Mouse (Mus musculus): ENCODE data around the gene Ankrd33b.

The Ankrd33b gene

GRCm38 (mm10) chr15:31305181-31305580 is 62.3 kb downstream of the Ankrd33b start:
- in situ Hi-C loops (cut with MboI, MseI): no loop called here

- in situ Hi-C loops (cut with MboI, MseI): no loop called here
These were observed 63.2 kb downstream of the Ankrd33b start for GRCm38 (mm10) chr15:31304302-31304701.

GRCm38 (mm10) chr15:31302293-31302990 is 65.1 kb downstream of the Ankrd33b start:
- in situ Hi-C loops (cut with MboI, MseI): no loop called here

- in situ Hi-C loops (cut with MboI, MseI): loop anchor here (25.0 kb wide), 1 partner anchor 1262 kb away; no protein-coding TSS in a partner anchor
These were observed 68.1 kb downstream of the Ankrd33b start for GRCm38 (mm10) chr15:31299258-31299917.

- in situ Hi-C loops (cut with MboI, MseI): loop anchor here (25.0 kb wide), 1 partner anchor 1260 kb away; no protein-coding TSS in a partner anchor
These were observed 69.8 kb downstream of the Ankrd33b start for GRCm38 (mm10) chr15:31297777-31298137.

- in situ Hi-C loops (cut with MboI, MseI): loop anchor here (25.0 kb wide), 1 partner anchor 1260 kb away; no protein-coding TSS in a partner anchor
These were observed 70.4 kb downstream of the Ankrd33b start for GRCm38 (mm10) chr15:31296882-31297776.

- in situ Hi-C loops (cut with MboI, MseI): loop anchor here (25.0 kb wide), 1 partner anchor 1257 kb away; no protein-coding TSS in a partner anchor
These were observed 73.2 kb downstream of the Ankrd33b start for GRCm38 (mm10) chr15:31294311-31294710.

GRCm38 (mm10) chr15:31292627-31293026 is 74.9 kb downstream of the Ankrd33b start:
- in situ Hi-C loops (cut with MboI, MseI): loop anchor here (25.0 kb wide), 1 partner anchor 1255 kb away; no protein-coding TSS in a partner anchor

- in situ Hi-C loops (cut with MboI, MseI): loop anchor here (25.0 kb wide), 1 partner anchor 1248 kb away; no protein-coding TSS in a partner anchor
These were observed 81.8 kb downstream of the Ankrd33b start for GRCm38 (mm10) chr15:31285695-31286094.

GRCm38 (mm10) chr15:31284922-31285631 is 82.4 kb downstream of the Ankrd33b start:
- in situ Hi-C loops (cut with MboI, MseI): loop anchor here (25.0 kb wide), 1 partner anchor 1248 kb away; no protein-coding TSS in a partner anchor

- in situ Hi-C loops (cut with MboI, MseI): loop anchor here (25.0 kb wide), 1 partner anchor 1247 kb away; no protein-coding TSS in a partner anchor
These were observed 83.4 kb downstream of the Ankrd33b start for GRCm38 (mm10) chr15:31284142-31284541.

- in situ Hi-C loops (cut with MboI, MseI): loop anchor here (25.0 kb wide), 1 partner anchor 1245 kb away; no protein-coding TSS in a partner anchor
These were observed 85.2 kb downstream of the Ankrd33b start for GRCm38 (mm10) chr15:31282353-31282752.

GRCm38 (mm10) chr15:31281830-31282229 is 85.7 kb downstream of the Ankrd33b start:
- in situ Hi-C loops (cut with MboI, MseI): loop anchor here (25.0 kb wide), 1 partner anchor 1245 kb away; no protein-coding TSS in a partner anchor

- in situ Hi-C loops (cut with MboI, MseI): loop anchor here (25.0 kb wide), 1 partner anchor 1243 kb away; no protein-coding TSS in a partner anchor
These were observed 86.8 kb downstream of the Ankrd33b start for GRCm38 (mm10) chr15:31280683-31281082.

- in situ Hi-C loops (cut with MboI, MseI): loop anchor here (25.0 kb wide), 1 partner anchor 1243 kb away; no protein-coding TSS in a partner anchor
These were observed 87.5 kb downstream of the Ankrd33b start for GRCm38 (mm10) chr15:31280059-31280458.

- in situ Hi-C loops (cut with MboI, MseI): loop anchor here (25.0 kb wide), 1 partner anchor 1242 kb away; no protein-coding TSS in a partner anchor
These were observed 87.9 kb downstream of the Ankrd33b start for GRCm38 (mm10) chr15:31279577-31280004.

GRCm38 (mm10) chr15:31279120-31279519 is 88.4 kb downstream of the Ankrd33b start:
- in situ Hi-C loops (cut with MboI, MseI): loop anchor here (25.0 kb wide), 1 partner anchor 1242 kb away; no protein-coding TSS in a partner anchor

- in situ Hi-C loops (cut with MboI, MseI): loop anchor here (25.0 kb wide), 1 partner anchor 1241 kb away; no protein-coding TSS in a partner anchor
These were observed 89.4 kb downstream of the Ankrd33b start for GRCm38 (mm10) chr15:31278090-31278489.

- in situ Hi-C loops (cut with MboI, MseI): no loop called here
These were observed 94.0 kb downstream of the Ankrd33b start for GRCm38 (mm10) chr15:31273509-31273908.

- in situ Hi-C loops (cut with MboI, MseI): no loop called here
These were observed 94.8 kb downstream of the Ankrd33b start for GRCm38 (mm10) chr15:31272695-31273094.
